Mouse (Mus musculus): ENCODE measurements around the gene Slc8b1.
A peak's percentile ranks its signal among the peaks of the same experiment; 100 is the strongest.
"Not testable (repeated sequence)": the region's sequence is repeated elsewhere in the genome, so short reads cannot be mapped to it uniquely, and the experiment has no call there.

The Slc8b1 gene

GRCm38 (mm10) chr5:120497071-120497470, 13.9 kb upstream of the Slc8b1 start:
- DNase-seq, result no peak

GRCm38 (mm10) chr5:120499202-120499601, 11.8 kb upstream of the Slc8b1 start:
- no peak for DNase-seq

GRCm38 (mm10) chr5:120500609-120501008, 10.4 kb upstream of the Slc8b1 start:
- DNase-seq, result not testable (repeated sequence)

- no peak for DNase-seq
These were observed 8.8 kb upstream of the Slc8b1 start for GRCm38 (mm10) chr5:120502147-120502621.

- no peak for DNase-seq
These were observed 8.3 kb upstream of the Slc8b1 start for GRCm38 (mm10) chr5:120502675-120503143.

- peak; percentile 87 for DNase-seq
These were observed 7.7 kb upstream of the Slc8b1 start, which contains the start of gene Plbd2 for GRCm38 (mm10) chr5:120503144-120503795. TSS of gene Plbd2 (minus strand) at chr5:120503625.

GRCm38 (mm10) chr5:120505368-120505767, 5.6 kb upstream of the Slc8b1 start:
- DNase-seq, result peak; percentile 85

- no peak for DNase-seq
These were observed 5.2 kb upstream of the Slc8b1 start for GRCm38 (mm10) chr5:120505781-120506180.

- DNase-seq, result no peak
These were observed 4.5 kb upstream of the Slc8b1 start for GRCm38 (mm10) chr5:120506490-120506889.

GRCm38 (mm10) chr5:120507311-120507710, 3.7 kb upstream of the Slc8b1 start:
- no peak for DNase-seq

GRCm38 (mm10) chr5:120511643-120512220, 764 bp downstream of the Slc8b1 start:
- peak; percentile 42 for DNase-seq

GRCm38 (mm10) chr5:120512911-120513555, 2.1 kb downstream of the Slc8b1 start:
- no peak for DNase-seq

GRCm38 (mm10) chr5:120514031-120514677, 3.2 kb downstream of the Slc8b1 start:
- no peak for DNase-seq

- peak; percentile 73 for DNase-seq
These were observed 3.8 kb downstream of the Slc8b1 start for GRCm38 (mm10) chr5:120514754-120515153.

- DNase-seq, result no peak
These were observed 4.5 kb downstream of the Slc8b1 start for GRCm38 (mm10) chr5:120515451-120515850.

GRCm38 (mm10) chr5:120516221-120516984, 5.4 kb downstream of the Slc8b1 start:
- peak; percentile 40 for DNase-seq

GRCm38 (mm10) chr5:120517552-120517951, 6.6 kb downstream of the Slc8b1 start:
- no peak for DNase-seq

- peak; percentile 46 for DNase-seq
These were observed 11.7 kb downstream of the Slc8b1 start for GRCm38 (mm10) chr5:120522649-120523048.

- no peak for DNase-seq
These were observed 13.8 kb downstream of the Slc8b1 start for GRCm38 (mm10) chr5:120524736-120525135.

GRCm38 (mm10) chr5:120525737-120526136, 14.8 kb downstream of the Slc8b1 start:
- DNase-seq, result no peak

GRCm38 (mm10) chr5:120526311-120526710, 15.3 kb downstream of the Slc8b1 start:
- no peak for DNase-seq

GRCm38 (mm10) chr5:120527296-120527964, 16.5 kb downstream of the Slc8b1 start:
- DNase-seq, result no peak
